Mouse (Mus musculus) heart, embryonic 14.5 days (tissue): ENCODE data around the gene Fgfr2. TPM values are rescaled to one million over a fixed set of nuclear protein-coding genes. Genes with fewer than 3 reads are reported as not detected.

Experiments used
- ATAC-seq: fragments of 200-750 bp; cut with Nextera tagmentation; 2 replicates; pipeline ENCODE4 v1.8.0; 2017; ENCODE audit warnings: low read depth, moderate TSS enrichment; ENCODE audit not compliant: insufficient number of reproducible peaks, insufficient read depth, low FRiP score
- H3K27ac ChIP-seq, 2 experiments: fragments of 200-500 bp in 1 of 2; fragments of 300-500 bp in 1 of 2; sonication (generic) in 1 of 2; replicated peaks in 1 of 2; 2 replicates each; pipeline ENCODE4 v1.5.1; 2012 to 2014; ENCODE audit warnings: low read depth in 2 of 2, low read length in 2 of 2, control low read depth in 1 of 2, mild to moderate bottlenecking in 1 of 2, mixed read lengths in 1 of 2; ENCODE audit not compliant: control insufficient read depth in 1 of 2, insufficient read depth in 1 of 2
- H3K27me3 ChIP-seq: fragments of 300-500 bp; sonication (generic); 2 replicates; pipeline ENCODE4 v1.6.1; 2014; ENCODE audit warnings: mild to moderate bottlenecking, low read length, control low read depth; ENCODE audit not compliant: control insufficient read depth, insufficient read depth
- H3K36me3 ChIP-seq: fragments of 300-500 bp; sonication (generic); 2 replicates; pipeline ENCODE4 v1.6.1; 2014; ENCODE audit warnings: mild to moderate bottlenecking, control low read depth, low read length, mixed read lengths; ENCODE audit not compliant: control insufficient read depth, insufficient read depth
- H3K4me1 ChIP-seq, 2 experiments: fragments of 200-500 bp in 1 of 2; fragments of 300-500 bp in 1 of 2; sonication (generic) in 1 of 2; 2 replicates each; pipeline ENCODE4 v1.6.1; 2012 to 2014; ENCODE audit warnings: low read length in 2 of 2, control low read depth in 1 of 2, mixed read lengths in 1 of 2; ENCODE audit not compliant: control insufficient read depth in 2 of 2, insufficient read depth in 2 of 2
- H3K4me2 ChIP-seq: fragments of 300-500 bp; sonication (generic); 2 replicates; pipeline ENCODE4 v1.6.1; 2014; ENCODE audit warnings: mild to moderate bottlenecking, low read length
- H3K4me3 ChIP-seq, 2 experiments: fragments of 200-500 bp in 1 of 2; fragments of 300-500 bp in 1 of 2; sonication (generic) in 1 of 2; 2 replicates each; pipeline ENCODE4 v1.5.1; 2012 to 2014; ENCODE audit warnings: low read length in 2 of 2, mild to moderate bottlenecking in 2 of 2, control low read depth in 1 of 2, low read depth in 1 of 2, moderate library complexity in 1 of 2; ENCODE audit not compliant: control insufficient read depth in 1 of 2, insufficient read depth in 1 of 2
- H3K9ac ChIP-seq: fragments of 300-500 bp; sonication (generic); 2 replicates; pipeline ENCODE4 v1.6.1; 2014; ENCODE audit warnings: mild to moderate bottlenecking, low read length
- H3K9me3 ChIP-seq: fragments of 300-500 bp; sonication (generic); 2 replicates; pipeline ENCODE4 v1.6.1; 2016; ENCODE audit warnings: low read length, control low read depth; ENCODE audit not compliant: control insufficient read depth
- WGBS: fragments of 180-500 bp; shearing (Covaris S2); extraction: QIAGEN DNeasy Blood & Tissue Kit; methylation state at CpG from one replicate; pipeline ENCODE4 v1.1.7; 2014; 5-methylcytosine and 5-hydroxymethylcytosine counted together
- polyA plus RNA-seq: library from polyadenylated mRNA; unstranded; fragments of >200 nt; fragmentation: Nextera tagmentation; extraction: Ambion mirVana; gene quantifications from 2 replicates; pipeline ENCODE4 v1.2.1, GENCODE M21; 2014

Fgfr2 gene
- polyA plus RNA-seq, 1 experiment from 2014 or later: 22.4 TPM

DNA sequence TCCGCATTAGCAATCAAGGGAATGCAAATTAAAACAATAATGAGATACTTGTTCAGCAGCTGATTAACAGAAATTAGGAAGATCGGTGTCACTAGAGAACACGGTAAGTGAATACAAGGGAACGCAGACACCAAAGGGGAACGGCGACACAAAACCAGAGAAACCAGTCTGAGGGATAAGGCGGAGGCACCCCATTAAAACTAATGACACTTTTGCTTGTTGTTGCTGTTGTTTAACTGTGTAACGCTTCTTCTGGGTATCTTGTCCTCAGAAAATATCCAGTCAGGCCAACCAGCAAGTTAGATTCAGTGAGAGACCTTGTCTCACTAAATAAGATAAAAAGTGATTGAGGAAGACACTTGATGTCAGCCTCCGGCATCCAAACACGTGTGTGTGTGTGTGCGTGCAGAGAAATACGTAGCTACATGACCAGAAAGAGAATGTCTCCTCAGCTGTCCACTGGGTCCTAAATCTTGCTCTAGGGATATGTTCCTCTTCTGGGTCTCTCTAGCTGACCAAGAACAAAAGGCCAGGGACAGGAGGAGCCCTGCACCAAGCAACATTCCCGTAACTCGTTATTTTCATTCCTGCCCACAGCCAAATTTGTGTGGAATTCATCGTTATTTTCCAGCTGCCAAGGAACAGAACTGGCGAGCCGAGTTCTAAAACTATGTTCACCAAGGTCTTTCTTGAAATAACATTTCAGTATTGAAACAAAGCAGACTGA, 2901.3 kb downstream of the Fgfr2 start:
- H3K9me3 ChIP-seq: no peaks in the 10 kb centered on the region
- H3K27me3 ChIP-seq: no peaks in the 10 kb centered on the region
- no peak overlapping the region for H3K9ac ChIP-seq
- ATAC-seq: no peak
- WGBS: 80% methylated on average over 17 of the region's 17 CpGs
- H3K36me3 ChIP-seq: 0 out of 2 replicates have a peak, but pooled peaks cover 5% of the 10 kb centered on the region
- no peak overlapping the region for H3K4me3 ChIP-seq
- H3K27ac ChIP-seq: no peak overlapping the region
- H3K4me1 ChIP-seq: no peaks in the 10 kb centered on the region
- no peak overlapping the region for H3K4me2 ChIP-seq

DNA sequence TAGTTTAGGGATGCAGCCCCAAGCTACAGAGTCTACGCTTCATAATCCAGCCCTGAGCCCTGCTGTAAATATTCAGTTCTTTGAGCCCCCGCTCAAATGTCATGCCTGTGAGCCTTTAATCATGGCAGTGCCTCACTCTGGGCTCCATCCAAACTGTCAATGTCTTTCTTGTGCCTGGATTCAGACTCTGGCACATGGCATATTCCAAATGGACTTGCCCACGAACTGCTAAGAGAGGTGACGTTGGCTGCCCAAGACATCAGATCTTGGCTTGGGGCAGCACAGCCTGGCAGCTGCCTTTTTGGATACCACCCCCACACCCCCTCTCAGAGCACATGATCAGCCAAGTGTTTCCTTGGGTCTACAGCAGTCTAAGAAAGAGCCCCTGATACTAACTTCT, 2902.5 kb downstream of the Fgfr2 start:
- Histone ChIP-seq H3K27ac (no peak overlapping the region), H3K27me3 (no peaks in the 10 kb centered on the region), H3K9ac (no peak overlapping the region), H3K4me2 (no peak overlapping the region), H3K36me3 (no peaks in the 10 kb centered on the region), H3K4me1 (peaks cover 0 to 3% of the 10 kb centered on the region in 2 experiments; a peak in 1 of 4 replicates), H3K9me3 (no peaks in the 10 kb centered on the region), H3K4me3 (no peak overlapping the region)
- 88% methylated on average over 4 of the region's 4 CpGs for WGBS
- ATAC-seq: no peak

DNA sequence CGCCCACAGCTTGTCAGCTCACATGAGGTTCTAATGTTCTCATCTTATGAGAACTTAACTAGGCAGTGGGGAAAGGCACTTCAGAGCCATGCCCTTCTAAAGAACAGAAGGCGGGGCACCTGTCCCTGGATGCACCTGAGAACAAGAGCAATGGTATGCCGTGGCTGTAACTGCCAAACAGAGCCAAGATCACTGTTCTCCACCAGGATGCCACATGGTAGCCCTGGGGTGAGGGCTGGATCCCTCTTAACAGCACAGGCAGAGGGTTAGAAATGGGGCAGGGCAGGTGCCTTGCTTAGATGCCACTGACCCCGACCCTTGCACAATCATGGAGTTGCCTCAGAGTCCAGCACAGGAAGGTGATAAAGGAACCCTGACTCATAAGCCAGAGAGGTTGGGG, 2903.3 kb downstream of the Fgfr2 start:
- Histone ChIP-seq H3K9me3 (no peaks in the 10 kb centered on the region), H3K36me3 (no peaks in the 10 kb centered on the region), H3K4me3 (no peak overlapping the region), H3K4me1 (peaks cover 0 to 7% of the 10 kb centered on the region in 2 experiments; a peak in 2 of 4 replicates), H3K27ac (no peak overlapping the region), H3K27me3 (no peaks in the 10 kb centered on the region), H3K9ac (no peak overlapping the region), H3K4me2 (no peak overlapping the region)
- no peak for ATAC-seq
- 78% methylated on average over 4 of the region's 4 CpGs for WGBS

DNA sequence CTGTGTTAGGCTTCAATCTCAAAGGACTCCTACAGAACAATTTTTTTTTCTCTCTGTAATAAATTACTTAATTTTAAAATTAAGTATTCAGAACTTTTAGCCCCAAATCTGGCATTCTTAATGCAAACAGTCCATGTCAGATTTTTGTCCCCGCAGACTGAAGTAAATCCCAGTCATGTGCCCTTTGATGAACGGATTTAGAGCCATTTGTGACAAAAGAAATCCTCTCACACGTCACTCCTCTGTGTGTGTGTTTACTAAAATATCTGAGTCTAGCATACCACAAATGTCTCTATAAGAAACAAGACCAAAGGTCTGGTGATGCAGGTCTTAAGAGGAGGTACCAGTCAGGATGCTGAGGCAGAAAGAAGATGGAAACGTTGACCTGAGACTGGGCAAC, 2906.9 kb downstream of the Fgfr2 start:
- H3K4me3 ChIP-seq: no peak overlapping the region
- no peak overlapping the region for H3K4me2 ChIP-seq
- peaks cover 0 to 7% of the 10 kb centered on the region in 2 experiments; a peak in 2 of 4 replicates for H3K4me1 ChIP-seq
- H3K27me3 ChIP-seq: no peaks in the 10 kb centered on the region
- 63% methylated on average over 4 of the region's 4 CpGs for WGBS
- no peaks in the 10 kb centered on the region for H3K36me3 ChIP-seq
- no peak overlapping the region for H3K9ac ChIP-seq
- no peaks in the 10 kb centered on the region for H3K9me3 ChIP-seq
- no peak overlapping the region for H3K27ac ChIP-seq
- ATAC-seq: no peak

DNA sequence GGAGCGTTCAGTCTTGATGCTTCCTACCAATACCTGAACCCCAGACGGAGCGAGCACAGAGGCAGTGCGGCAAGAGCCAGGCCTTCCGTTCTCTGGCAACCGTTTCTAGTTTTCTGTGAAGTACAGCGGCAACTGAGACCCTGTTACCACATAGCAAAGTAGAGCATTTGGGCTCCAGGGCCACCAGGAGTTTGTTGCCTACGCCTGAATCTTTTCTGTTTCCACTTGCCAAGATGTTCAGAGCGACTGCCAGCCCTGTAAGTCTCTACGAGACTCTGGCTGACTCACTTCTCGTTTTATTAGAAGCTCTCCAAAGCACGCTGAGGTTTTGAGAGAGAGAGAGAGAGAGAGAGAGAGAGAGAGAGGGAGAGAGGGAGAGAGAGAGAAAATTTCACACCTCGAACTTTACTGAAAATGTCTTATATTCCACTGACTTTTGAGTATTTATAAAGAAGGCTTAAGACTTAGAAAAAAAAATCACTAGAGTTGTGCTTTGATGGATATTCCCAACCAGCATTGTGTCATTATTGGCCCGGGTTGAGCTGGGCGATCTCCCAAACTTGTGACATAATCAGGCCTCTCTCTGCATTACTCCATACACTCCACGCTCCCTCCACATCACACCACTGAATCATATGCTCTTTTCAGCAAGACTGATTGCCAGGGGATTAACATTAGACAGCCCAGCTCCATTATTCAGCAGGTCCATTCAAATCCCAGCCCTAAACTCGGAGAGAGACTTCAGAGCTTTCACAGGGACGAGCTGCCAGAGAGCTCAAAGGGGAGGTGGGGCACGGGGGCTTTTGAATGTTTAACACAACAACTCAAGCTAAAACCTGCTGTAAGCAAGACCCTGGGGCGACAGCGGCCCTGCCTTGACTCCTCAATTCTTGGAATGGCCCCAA, 2907.6 kb downstream of the Fgfr2 start:
- WGBS: 55% methylated on average over 21 of the region's 21 CpGs
- H3K27ac ChIP-seq: peak overlapping the region; percentile 10 to 31; a peak in 1 of 4 replicates
- no peaks in the 10 kb centered on the region for H3K9me3 ChIP-seq
- peaks cover 0 to 7% of the 10 kb centered on the region in 2 experiments; a peak in 2 of 4 replicates for H3K4me1 ChIP-seq
- H3K4me3 ChIP-seq: no peak overlapping the region
- H3K36me3 ChIP-seq: no peaks in the 10 kb centered on the region
- no peaks in the 10 kb centered on the region for H3K27me3 ChIP-seq
- ATAC-seq: peak; percentile 74
- H3K9ac ChIP-seq: no peak overlapping the region
- H3K4me2 ChIP-seq: no peak overlapping the region

DNA sequence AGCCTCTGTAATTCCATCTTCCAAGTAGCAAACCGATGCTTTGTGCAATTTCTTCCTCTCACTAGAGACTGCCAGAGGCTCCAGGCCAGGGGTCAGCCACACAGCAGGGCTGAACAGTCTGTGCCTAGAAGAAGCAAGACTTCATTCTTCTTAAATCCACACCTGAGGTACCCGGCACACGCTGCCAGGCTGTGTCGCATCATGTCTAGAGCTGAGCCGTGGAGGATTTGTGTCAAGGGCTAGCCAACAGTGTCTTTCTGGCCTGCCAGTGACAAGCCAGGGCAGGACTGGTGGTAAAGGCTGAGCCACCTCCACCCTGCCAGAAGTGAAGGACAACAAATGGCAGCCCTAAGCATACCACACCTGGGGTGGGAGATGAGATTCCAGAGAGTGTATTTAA, 2910.0 kb downstream of the Fgfr2 start:
- Histone ChIP-seq H3K9ac (no peak overlapping the region), H3K9me3 (no peaks in the 10 kb centered on the region), H3K4me2 (no peak overlapping the region), H3K36me3 (no peaks in the 10 kb centered on the region), H3K27ac (no peak overlapping the region), H3K4me3 (no peak overlapping the region), H3K27me3 (no peaks in the 10 kb centered on the region), H3K4me1 (peaks cover 0 to 7% of the 10 kb centered on the region in 2 experiments; a peak in 2 of 4 replicates)
- WGBS: 89% methylated on average over 5 of the region's 5 CpGs
- no peak for ATAC-seq

DNA sequence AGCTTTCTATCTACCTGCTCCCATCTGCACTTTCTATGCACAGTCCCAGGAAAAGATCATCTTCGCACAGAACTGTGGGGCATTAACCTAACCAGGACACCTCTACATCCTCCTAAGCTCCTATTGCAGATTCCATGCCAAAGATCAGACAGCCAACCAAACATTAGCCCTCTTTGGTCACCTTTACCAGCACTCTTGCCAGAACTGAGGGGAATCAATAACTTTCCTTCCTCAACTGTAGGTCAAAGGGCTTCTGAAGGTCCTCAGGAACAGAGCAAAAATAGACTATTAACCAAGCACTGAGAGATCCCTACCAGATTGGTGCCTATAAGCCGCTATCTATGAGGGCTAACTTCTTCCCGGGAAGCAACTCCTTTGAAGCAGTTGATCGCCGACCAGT, 2911.7 kb downstream of the Fgfr2 start:
- Histone ChIP-seq H3K9ac (no peak overlapping the region), H3K36me3 (no peaks in the 10 kb centered on the region), H3K27ac (no peak overlapping the region), H3K4me1 (peaks cover 1 to 7% of the 10 kb centered on the region in 2 experiments; a peak in 3 of 4 replicates), H3K4me2 (no peak overlapping the region), H3K4me3 (no peak overlapping the region), H3K27me3 (no peaks in the 10 kb centered on the region), H3K9me3 (no peaks in the 10 kb centered on the region)
- 59% methylated on average over 5 of the region's 5 CpGs for WGBS
- ATAC-seq: no peak
